Mouse (Mus musculus) neural tube, embryonic 10.5 days (tissue): Measurements from ENCODE around the gene Tmem198.
A peak's percentile ranks its signal among the peaks of the same experiment; 100 is the strongest.

Experiments used
- DNase-seq: peaks from one replicate; pipeline ENCODE4 v3.0.0-alpha.2; 2017; ENCODE audit warnings: low spot score; ENCODE audit errors: extremely low spot score

Gene Tmem198

GRCm38 (mm10) chr1:75455433-75455832 lies 23.9 kb upstream of the Tmem198 start:
- DNase-seq = no peak

- DNase-seq = peak; percentile 49
These were observed 23.4 kb upstream of the Tmem198 start for GRCm38 (mm10) chr1:75455948-75456347.

- DNase-seq = peak; percentile 57
These were observed 22.4 kb upstream of the Tmem198 start for GRCm38 (mm10) chr1:75456746-75457564.

- DNase-seq = no peak
These were observed 21.7 kb upstream of the Tmem198 start for GRCm38 (mm10) chr1:75457710-75458024.

- DNase-seq = peak; percentile 76
These were observed 21.1 kb upstream of the Tmem198 start for GRCm38 (mm10) chr1:75458025-75458788.

- DNase-seq = no peak
These were observed 20.3 kb upstream of the Tmem198 start for GRCm38 (mm10) chr1:75458789-75459684.

- no peak for DNase-seq
These were observed 19.0 kb upstream of the Tmem198 start for GRCm38 (mm10) chr1:75460297-75460696.

GRCm38 (mm10) chr1:75462636-75463035 lies 16.7 kb upstream of the Tmem198 start:
- no peak for DNase-seq

- DNase-seq = no peak
These were observed 15.6 kb upstream of the Tmem198 start for GRCm38 (mm10) chr1:75463652-75464204.

- DNase-seq = peak; percentile 90
These were observed 12.0 kb upstream of the Tmem198 start for GRCm38 (mm10) chr1:75467215-75467927.

GRCm38 (mm10) chr1:75469287-75469825 lies 10.0 kb upstream of the Tmem198 start:
- DNase-seq = no peak

- DNase-seq = no peak
These were observed 2.9 kb upstream of the Tmem198 start for GRCm38 (mm10) chr1:75476441-75476840.

GRCm38 (mm10) chr1:75477264-75477965 lies 1.9 kb upstream of the Tmem198 start:
- DNase-seq = peak; percentile 89

GRCm38 (mm10) chr1:75477966-75478290 lies 1.4 kb upstream of the Tmem198 start:
- no peak for DNase-seq

GRCm38 (mm10) chr1:75478497-75478896 lies 835 bp upstream of the Tmem198 start:
- no peak for DNase-seq

- DNase-seq = no peak
These were observed 280 bp downstream of the Tmem198 start for GRCm38 (mm10) chr1:75479635-75479989.

GRCm38 (mm10) chr1:75480036-75480435 lies 704 bp downstream of the Tmem198 start:
- DNase-seq = no peak

GRCm38 (mm10) chr1:75480735-75481134 lies 1.4 kb downstream of the Tmem198 start:
- no peak for DNase-seq

- peak; percentile 39 for DNase-seq
These were observed 7.2 kb downstream of the Tmem198 start for GRCm38 (mm10) chr1:75486561-75486960.

- DNase-seq = no peak
These were observed 7.7 kb downstream of the Tmem198 start for GRCm38 (mm10) chr1:75487040-75487404.
